Mouse (Mus musculus) megakaryocyte, embryonic 14.5 days (primary cell): ENCODE results near the gene Cryba1.

ENCODE experiments used
- FLI1 ChIP-seq: IDR thresholded peaks from 2 replicates; pipeline ENCODE4 v1.6.1; 2012; ENCODE audit warnings: low read length, inconsistent platforms, mixed read lengths
- GATA1 ChIP-seq: IDR thresholded peaks from 3 replicates; pipeline ENCODE4 v1.6.1; 2012; ENCODE audit warnings: mixed read lengths, low read length, inconsistent platforms, borderline replicate concordance

DNA sequence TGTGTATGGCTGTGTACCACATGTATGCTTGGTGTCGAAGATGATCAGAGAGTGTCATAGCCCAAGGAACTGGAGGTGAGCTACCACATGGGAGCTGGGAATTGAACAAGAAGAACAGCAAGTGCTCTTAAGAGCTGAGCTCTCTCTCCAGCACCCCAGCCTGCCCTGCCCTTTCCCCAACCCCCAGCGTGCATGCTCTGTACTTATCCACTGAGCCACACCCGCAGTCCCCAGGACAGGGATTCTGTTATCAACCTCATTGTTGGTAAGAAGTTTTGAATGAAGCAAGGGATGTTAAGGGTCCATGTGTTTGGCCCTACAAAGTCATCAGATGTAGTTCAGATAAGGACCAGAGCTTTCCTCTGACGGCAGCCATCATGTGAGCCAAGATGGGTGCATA is 21.6 kb upstream of the Cryba1 start:
- TF ChIP-seq FLI1 (no peak), GATA1 (no peak)
